ENCODE assay signal across 8 mouse cellular contexts in the genomic region with DNA sequence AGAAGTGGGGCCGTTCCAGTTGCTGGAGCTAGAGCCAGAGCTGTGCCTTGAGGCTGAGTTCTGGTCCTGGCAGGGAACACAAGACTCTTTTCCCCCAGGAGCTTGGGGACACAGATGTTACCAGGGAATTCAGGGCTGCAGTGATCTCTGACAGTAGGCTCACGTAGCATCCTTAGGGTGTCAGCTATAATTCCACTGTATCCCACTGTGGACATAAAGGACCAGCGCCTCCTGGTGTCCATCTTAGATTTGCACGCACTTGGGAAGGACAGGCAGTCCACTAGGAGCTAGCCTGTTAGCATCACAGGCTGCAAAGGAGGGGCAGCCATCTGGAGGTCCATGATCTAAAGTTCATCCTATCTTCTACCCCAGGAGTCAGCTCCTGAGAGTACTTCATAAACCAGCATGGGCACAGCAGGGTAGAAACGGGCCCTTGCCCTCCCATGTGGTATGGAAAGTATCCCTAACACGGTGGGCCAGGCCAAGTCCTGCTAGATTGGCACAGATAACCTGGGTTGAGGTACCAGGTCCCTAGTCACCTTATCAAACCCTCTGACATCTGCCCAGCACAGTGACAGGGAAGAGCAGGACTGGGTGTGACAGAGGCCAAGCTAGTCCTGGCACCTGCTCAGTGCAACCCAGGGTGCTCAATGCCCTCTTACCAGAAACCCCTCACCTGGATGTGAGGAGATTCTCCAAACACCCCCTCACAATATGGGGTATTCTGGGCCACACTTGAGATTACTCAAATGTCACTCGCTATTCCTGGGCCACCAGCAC. TPM values are rescaled to one million over a fixed set of nuclear protein-coding genes. Genes with fewer than 3 reads are reported as not detected.
DNase-seq lines count a peak whose midpoint lies in the region; ATAC-seq and TF ChIP-seq lines count a peak whose summit lies in the region.

No protein-coding gene starts in this region.

- peak; percentile 73 to 77 for DNase-seq in heart, adult 2 months
- DNase-seq in adrenal gland, adult 18-20 months (ENCODE audit: low spot score in 2 of 2) = peak; percentile 46 to 64
- peak; percentile 86 for DNase-seq in embryo, embryonic 10 days (ENCODE audit: low spot score)
- DNase-seq in lung, postnatal 36 days = peak; percentile 91

- ATAC-seq in heart, embryonic 11.5 days (replicated peaks; ENCODE audit: insufficient number of reproducible peaks, low FRiP score, low TSS enrichment) = no peak; the same call in 1 of the 2 replicates
- no peak for ATAC-seq in heart, embryonic 14.5 days (ENCODE audit: insufficient number of reproducible peaks, insufficient read depth, low FRiP score, low read depth)
- 0 out of 2 replicates have a peak, but pooled peaks have one; percentile 25 for ATAC-seq in kidney, embryonic 16.5 days (ENCODE audit: low FRiP score, low TSS enrichment)
- ATAC-seq in stomach, embryonic 16.5 days (ENCODE audit: insufficient read depth, low FRiP score) = no peak

- H3K4me2 ChIP-seq in heart, embryonic 11.5 days = no peak overlapping the region
- H3K4me2 ChIP-seq in heart, embryonic 14.5 days (ENCODE audit: low read length) = peak overlapping the region; percentile 33; the same call in 1 of the 2 replicates
- H3K4me2 ChIP-seq in kidney, embryonic 16.5 days (replicated peaks; ENCODE audit: low read depth, low read length) = peak overlapping the region; percentile 41; the same call in 1 of the 2 replicates
- H3K4me2 ChIP-seq in stomach, embryonic 16.5 days (ENCODE audit: low read depth, low read length) = no peak overlapping the region; the same call in 1 of the 2 replicates

- intact Hi-C loops in heart, adult 2 months (cut with DNase I) = no loop called here

- H3K9ac ChIP-seq in heart, adult 2 months (ENCODE audit: low read depth, low read length) = peak overlapping the region; percentile 76
- no peak overlapping the region for H3K9ac ChIP-seq in heart, embryonic 11.5 days (ENCODE audit: low read depth, low read length)
- no peak overlapping the region for H3K9ac ChIP-seq in heart, embryonic 14.5 days (ENCODE audit: low read length)
- H3K9ac ChIP-seq in kidney, embryonic 16.5 days (replicated peaks; ENCODE audit: low read length) = no peak overlapping the region
- 0 out of 2 replicates have a peak overlapping the region, but pooled peaks have one; percentile 7 for H3K9ac ChIP-seq in stomach, embryonic 16.5 days (ENCODE audit: low read length)

- H3K4me1 ChIP-seq in heart, adult 2 months (ENCODE audit: control insufficient read depth, insufficient read depth, low read length) = peaks cover 8% of the 10 kb centered on the region
- 0 out of 2 replicates have a peak, but pooled peaks cover 4% of the 10 kb centered on the region for H3K4me1 ChIP-seq in heart, embryonic 11.5 days (ENCODE audit: control insufficient read depth, insufficient read depth, low read length)
- H3K4me1 ChIP-seq in heart, embryonic 14.5 days (ENCODE audit: control insufficient read depth in 2 of 2, insufficient read depth in 2 of 2, low read length in 2 of 2) = no peaks in the 10 kb centered on the region; a peak in 1 of 4 replicates
- H3K4me1 ChIP-seq in kidney, embryonic 16.5 days (ENCODE audit: insufficient read depth, low read length) = peaks cover 65% of the 10 kb centered on the region
- H3K4me1 ChIP-seq in stomach, embryonic 16.5 days (ENCODE audit: control insufficient read depth, insufficient read depth, low read length) = peaks cover 8% of the 10 kb centered on the region

- no peaks in the 10 kb centered on the region for H3K9me3 ChIP-seq in heart, embryonic 11.5 days (replicated peaks; ENCODE audit: control insufficient read depth, low read length)
- H3K9me3 ChIP-seq in heart, embryonic 14.5 days (ENCODE audit: control insufficient read depth, low read length) = no peaks in the 10 kb centered on the region
- no peaks in the 10 kb centered on the region for H3K9me3 ChIP-seq in kidney, embryonic 16.5 days (ENCODE audit: low read length)
- no peaks in the 10 kb centered on the region for H3K9me3 ChIP-seq in stomach, embryonic 16.5 days (replicated peaks; ENCODE audit: control insufficient read depth, low read length)

- peak overlapping the region; percentile 93 for H3K27ac ChIP-seq in heart, adult 2 months
- no peak overlapping the region for H3K27ac ChIP-seq in heart, embryonic 11.5 days (ENCODE audit: low read depth, low read length)
- no peak overlapping the region for H3K27ac ChIP-seq in heart, embryonic 14.5 days (replicated peaks in 1 of 2; ENCODE audit: control insufficient read depth in 1 of 2, insufficient read depth in 1 of 2, low read depth in 2 of 2, low read length in 2 of 2)
- H3K27ac ChIP-seq in kidney, embryonic 16.5 days (ENCODE audit: low read length) = peak overlapping the region; percentile 69; the same call in 1 of the 2 replicates
- H3K27ac ChIP-seq in stomach, embryonic 16.5 days (ENCODE audit: low read length) = no peak overlapping the region

- TF ChIP-seq POLR2A in heart, adult 2 months (IDR thresholded peaks at IDR 0.05; ENCODE audit: insufficient read depth, low read depth, low read length) = peak; percentile 35; the same call in 1 of the 2 replicates

- TF ChIP-seq CTCF in heart, adult 2 months (IDR thresholded peaks at IDR 0.05) = peak; percentile 85

- TF ChIP-seq EP300 in heart, adult 2 months (IDR thresholded peaks at IDR 0.05; ENCODE audit: insufficient read depth, low read depth, low read length) = peak; percentile 65; the same call in 1 of the 2 replicates

- 36% methylated on average over 7 of the region's 7 CpGs for WGBS in heart, adult 2 months
- WGBS in heart, embryonic 11.5 days (ENCODE audit: insufficient replicate concordance) = 57% methylated on average over 7 of the region's 7 CpGs
- WGBS in heart, embryonic 14.5 days = 60% methylated on average over 7 of the region's 7 CpGs
- WGBS in kidney, embryonic 16.5 days = 51% methylated on average over 7 of the region's 7 CpGs
- WGBS in stomach, embryonic 16.5 days = 54% methylated on average over 7 of the region's 7 CpGs

- peak overlapping the region; percentile 61 for H3K4me3 ChIP-seq in heart, adult 2 months
- no peak overlapping the region for H3K4me3 ChIP-seq in heart, embryonic 11.5 days (ENCODE audit: low read depth, low read length)
- H3K4me3 ChIP-seq in heart, embryonic 14.5 days (ENCODE audit: control insufficient read depth in 1 of 2, insufficient read depth in 1 of 2, low read depth in 1 of 2, low read length in 2 of 2) = no peak overlapping the region
- H3K4me3 ChIP-seq in kidney, embryonic 16.5 days (ENCODE audit: low read length) = peak overlapping the region; percentile 5; the same call in 1 of the 2 replicates
- peak overlapping the region; percentile 15; the same call in 1 of the 2 replicates for H3K4me3 ChIP-seq in stomach, embryonic 16.5 days (replicated peaks; ENCODE audit: low read length)

- H3K27me3 ChIP-seq in heart, adult 2 months (ENCODE audit: control insufficient read depth, insufficient read depth, low read length) = no peaks in the 10 kb centered on the region
- no peaks in the 10 kb centered on the region for H3K27me3 ChIP-seq in heart, embryonic 11.5 days (ENCODE audit: control insufficient read depth, insufficient read depth, low read length)
- H3K27me3 ChIP-seq in heart, embryonic 14.5 days (ENCODE audit: control insufficient read depth, insufficient read depth, low read length) = no peaks in the 10 kb centered on the region
- no peaks in the 10 kb centered on the region for H3K27me3 ChIP-seq in kidney, embryonic 16.5 days (ENCODE audit: insufficient read depth, low read length)
- H3K27me3 ChIP-seq in stomach, embryonic 16.5 days (ENCODE audit: control insufficient read depth, insufficient read depth, low read length) = no peaks in the 10 kb centered on the region

- H3K79me2 ChIP-seq in heart, adult 2 months (replicated peaks; ENCODE audit: control insufficient read depth, insufficient read depth, low read length) = no peaks in the 10 kb centered on the region

- H3K36me3 ChIP-seq in heart, adult 2 months (ENCODE audit: control insufficient read depth, insufficient read depth, low read length) = no peaks in the 10 kb centered on the region
- H3K36me3 ChIP-seq in heart, embryonic 11.5 days (ENCODE audit: control insufficient read depth, insufficient read depth, low read length) = no peaks in the 10 kb centered on the region
- no peaks in the 10 kb centered on the region for H3K36me3 ChIP-seq in heart, embryonic 14.5 days (ENCODE audit: control insufficient read depth, insufficient read depth, low read length)
- no peaks in the 10 kb centered on the region for H3K36me3 ChIP-seq in kidney, embryonic 16.5 days (ENCODE audit: insufficient read depth, low read length)
- no peaks in the 10 kb centered on the region for H3K36me3 ChIP-seq in stomach, embryonic 16.5 days (ENCODE audit: control insufficient read depth, insufficient read depth, low read length)

RNA-seq across cellular contexts. Expression of a gene that starts 53.8 kb away (rescaled TPM):
- total RNA-seq in heart, adult 2 months (2021) = 100 to 1,000 TPM in 1 of 2 experiments, 10 to 100 TPM in 1; 58.4 to 104 TPM
- 30.3 and 40.2 TPM in 2 replicates for polyA plus RNA-seq in heart, adult 2 months (2012; rRNA removed)
- 8.8 and 11.3 TPM in 2 replicates for polyA plus RNA-seq in heart, embryonic 11.5 days (2014; fragmentation: Nextera tagmentation; extraction: Ambion mirVana)
- total RNA-seq in adrenal gland, adult 18-20 months (2021) = 10 to 100 TPM; 31.1 to 32.0 TPM
- 12.4 and 13.4 TPM in 2 replicates for polyA plus RNA-seq in heart, embryonic 14.5 days (2014; fragmentation: Nextera tagmentation; extraction: Ambion mirVana)
- polyA plus RNA-seq in kidney, embryonic 16.5 days (2015; fragmentation: Nextera tagmentation; extraction: Ambion mirVana) = 21.5 and 24.1 TPM in 2 replicates
- polyA plus RNA-seq in stomach, embryonic 16.5 days (2015; fragmentation: Nextera tagmentation; extraction: Ambion mirVana) = 18.5 and 19.9 TPM in 2 replicates

Comparison
In these comparisons a context has a peak if more than half of its experiments do, and no peak if none do; other contexts are left out.
1. H3K27ac ChIP-seq: peak in heart, adult 2 months (single experiment) and kidney, embryonic 16.5 days (single experiment); none in heart, embryonic 11.5 days (single experiment), heart, embryonic 14.5 days (0 of 2) and stomach, embryonic 16.5 days (single experiment).
2. H3K4me3 ChIP-seq: peak in heart, adult 2 months (single experiment), kidney, embryonic 16.5 days (single experiment) and stomach, embryonic 16.5 days (single experiment); none in heart, embryonic 11.5 days (single experiment) and heart, embryonic 14.5 days (0 of 2).
3. H3K9ac ChIP-seq: peak in heart, adult 2 months (single experiment) and stomach, embryonic 16.5 days (single experiment); none in heart, embryonic 11.5 days (single experiment), heart, embryonic 14.5 days (single experiment) and kidney, embryonic 16.5 days (single experiment).
4. H3K4me2 ChIP-seq: peak in heart, embryonic 14.5 days (single experiment) and kidney, embryonic 16.5 days (single experiment); none in heart, embryonic 11.5 days (single experiment) and stomach, embryonic 16.5 days (single experiment).
5. Peak in every context shown above with its lines, with median percentiles within 50 percentile points of each other: DNase-seq.